Mouse (Mus musculus): ENCODE data around the gene Ndufb10.

Ndufb10 gene

DNA sequence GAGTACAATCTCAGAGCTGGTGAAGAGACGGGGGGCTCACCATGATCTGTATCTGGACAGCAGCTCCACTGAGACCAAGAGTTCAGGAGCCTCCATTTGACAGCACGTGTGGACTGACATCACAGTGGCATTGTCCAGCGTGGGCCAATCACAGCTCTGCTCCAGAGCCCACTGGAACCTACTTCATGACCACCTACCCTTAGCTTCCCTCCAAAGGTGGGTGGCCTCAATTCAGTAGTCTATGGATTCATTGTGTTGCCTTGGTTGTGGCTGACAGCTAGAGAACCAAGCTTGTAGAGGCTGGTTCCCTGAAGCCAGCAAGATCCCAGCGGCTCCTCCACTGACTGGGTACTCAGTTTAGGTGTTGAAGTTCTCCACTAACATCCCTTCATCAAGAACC lies 6.3 kb downstream of the Ndufb10 start, which contains the start of the genes Rnf151 and Rps2:
TSS of gene Rnf151 (minus strand) at position 121 of the 400 bp plus-strand sequence.
TSS of gene Rps2 (plus strand) at position 174 of the 400 bp plus-strand sequence.
- in situ Hi-C loops (cut with MboI; ENCODE audit: low pct_unique_long_range_greater_than_20kb in 1 of 2, low sequenced_read_pairs in 2 of 2, unreplicated experiment in 1 of 2), result no loop called here

DNA sequence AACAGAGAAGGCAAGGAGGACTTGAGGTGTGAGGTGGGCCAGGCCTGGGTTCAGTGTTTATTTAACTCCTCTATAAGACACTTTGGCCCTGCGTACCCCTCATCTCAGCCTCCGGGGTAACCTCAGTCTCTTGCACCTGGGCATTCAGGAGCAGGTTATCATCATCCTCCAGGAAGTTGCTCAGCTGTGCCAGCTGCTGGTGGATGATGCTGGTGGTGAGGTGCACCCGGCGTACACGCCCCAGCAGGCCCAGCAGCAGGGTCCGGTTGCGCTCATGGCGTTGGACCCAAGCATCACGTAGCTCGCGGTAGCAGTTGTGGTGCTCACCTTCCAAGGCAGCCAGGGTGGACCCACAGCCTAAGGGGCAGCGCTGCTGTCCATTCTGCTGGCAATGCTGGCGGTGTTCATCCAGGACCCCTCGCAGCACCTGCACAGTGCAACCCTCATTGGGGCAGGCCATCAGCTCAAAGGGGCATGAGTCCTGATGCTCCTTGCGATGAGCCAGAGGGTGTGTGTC lies 8.1 kb downstream of the Ndufb10 start:
- in situ Hi-C loops (cut with MboI; ENCODE audit: low pct_unique_long_range_greater_than_20kb in 1 of 2, low sequenced_read_pairs in 2 of 2, unreplicated experiment in 1 of 2), result no loop called here

DNA sequence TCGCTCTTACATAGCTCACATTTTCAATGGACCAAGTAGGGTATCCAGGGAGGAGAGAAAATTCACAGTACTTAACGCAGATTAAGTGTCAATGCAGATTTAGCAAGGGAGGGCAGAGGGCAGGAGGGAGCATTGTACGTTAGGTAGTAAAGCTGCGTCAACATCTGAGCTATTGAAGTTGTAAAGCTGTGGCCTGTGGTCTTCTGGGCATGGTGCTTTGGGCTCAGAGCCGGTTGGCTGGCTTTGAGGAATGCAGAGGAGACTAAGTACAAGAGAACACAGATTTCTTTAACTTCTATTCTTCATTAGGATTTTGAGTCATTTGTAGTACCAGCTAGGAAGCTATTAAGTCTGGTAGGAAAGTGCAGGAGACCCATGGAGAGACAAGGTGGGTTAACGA lies 8.7 kb downstream of the Ndufb10 start:
- in situ Hi-C loops (cut with MboI; ENCODE audit: low pct_unique_long_range_greater_than_20kb in 1 of 2, low sequenced_read_pairs in 2 of 2, unreplicated experiment in 1 of 2), result no loop called here

DNA sequence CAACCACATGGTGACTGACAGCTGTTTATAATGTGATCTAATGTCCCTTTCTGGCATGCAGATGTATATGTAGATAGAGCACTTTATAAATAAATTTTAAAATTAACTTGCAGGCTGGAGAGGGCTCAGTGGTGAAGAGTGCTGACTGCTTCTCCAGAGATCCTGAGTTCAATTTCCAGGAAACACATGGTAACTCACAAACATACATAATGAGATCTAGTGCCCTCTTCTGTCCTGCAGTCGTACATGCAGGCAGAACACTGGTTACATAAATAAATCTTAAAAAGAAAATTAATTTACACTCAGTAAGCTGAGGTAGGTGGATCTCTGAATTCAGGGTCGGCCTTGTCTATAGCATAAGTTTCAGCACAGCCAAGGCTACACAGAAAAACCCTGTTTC lies 15.6 kb downstream of the Ndufb10 start:
- in situ Hi-C loops (cut with MboI; ENCODE audit: low pct_unique_long_range_greater_than_20kb in 1 of 2, low sequenced_read_pairs in 2 of 2, unreplicated experiment in 1 of 2), result no loop called here

DNA sequence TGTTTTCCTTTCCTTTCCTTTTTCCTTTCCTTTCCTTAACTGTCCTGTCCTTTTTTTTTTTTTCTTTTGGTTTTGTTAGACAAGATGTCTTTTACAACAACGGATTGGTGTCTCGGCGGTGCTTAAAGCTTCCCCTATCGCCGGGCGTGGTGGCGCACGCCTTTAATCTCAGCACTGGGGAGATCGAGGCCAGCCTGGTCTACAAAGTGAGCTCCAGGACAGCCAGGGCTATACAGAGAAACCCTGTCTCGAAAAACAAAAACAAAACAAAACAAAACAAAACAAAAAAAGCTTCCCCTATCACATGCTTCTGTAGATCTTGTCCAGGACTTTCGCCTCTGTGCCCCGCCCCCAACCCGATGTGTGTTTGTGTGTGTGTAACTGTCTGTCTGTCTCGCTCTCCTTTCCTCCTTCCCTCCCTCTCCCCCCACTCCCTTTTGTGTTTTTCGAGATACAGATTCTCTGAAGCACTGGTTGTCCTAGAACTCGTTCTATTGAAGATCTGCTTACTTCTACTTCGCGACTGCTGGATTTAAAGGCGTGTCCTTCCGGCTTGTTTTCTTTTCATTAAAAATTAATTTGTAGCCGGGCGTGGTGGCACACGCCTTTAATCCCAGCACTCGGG lies 16.4 kb downstream of the Ndufb10 start:
- in situ Hi-C loops (cut with MboI; ENCODE audit: low pct_unique_long_range_greater_than_20kb in 1 of 2, low sequenced_read_pairs in 2 of 2, unreplicated experiment in 1 of 2), result no loop called here

DNA sequence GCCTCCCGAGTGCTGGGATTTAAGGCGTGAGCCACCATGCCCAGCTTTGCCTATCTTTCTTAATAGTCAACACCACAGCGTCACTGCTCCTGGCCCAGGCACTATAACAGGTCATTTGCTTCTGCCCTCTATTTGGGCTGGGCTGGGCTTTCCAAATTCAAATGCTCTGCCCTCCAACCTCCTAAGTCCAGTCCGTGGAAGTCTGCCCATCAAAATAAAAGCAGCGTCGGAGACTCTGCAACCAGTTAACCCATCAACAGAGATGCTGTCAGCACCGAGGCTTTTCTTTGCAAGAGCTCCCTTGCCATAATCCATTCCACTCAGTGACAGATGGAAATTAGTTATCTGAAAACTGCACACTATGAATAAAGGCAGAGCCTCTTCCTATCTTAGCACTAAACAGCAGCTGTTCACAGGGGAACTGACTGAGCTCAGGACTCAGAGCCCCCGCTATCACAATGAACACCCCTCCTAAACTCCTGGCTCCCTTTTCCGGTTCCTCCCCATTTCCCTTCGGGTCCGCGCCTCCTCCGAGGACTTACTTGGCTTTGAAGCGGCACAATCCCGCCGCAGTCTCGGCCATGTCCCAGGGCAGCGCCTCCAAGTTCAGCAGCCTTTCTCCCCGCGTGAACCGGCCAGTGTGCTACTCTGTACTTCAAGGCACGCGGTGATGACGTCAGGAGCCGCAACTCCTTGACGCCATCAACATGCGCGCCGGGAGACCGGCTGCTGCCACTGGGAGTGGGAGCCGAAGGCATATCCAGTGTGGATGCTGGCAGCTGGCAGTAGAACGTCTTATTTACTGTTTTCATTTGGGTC lies 17.1 kb downstream of the Ndufb10 start, which contains the start of gene Tbl3:
TSS of gene Tbl3 (minus strand) at position 679 of the 819 bp plus-strand sequence.
- in situ Hi-C loops (cut with MboI; ENCODE audit: low pct_unique_long_range_greater_than_20kb in 1 of 2, low sequenced_read_pairs in 2 of 2, unreplicated experiment in 1 of 2), result no loop called here

DNA sequence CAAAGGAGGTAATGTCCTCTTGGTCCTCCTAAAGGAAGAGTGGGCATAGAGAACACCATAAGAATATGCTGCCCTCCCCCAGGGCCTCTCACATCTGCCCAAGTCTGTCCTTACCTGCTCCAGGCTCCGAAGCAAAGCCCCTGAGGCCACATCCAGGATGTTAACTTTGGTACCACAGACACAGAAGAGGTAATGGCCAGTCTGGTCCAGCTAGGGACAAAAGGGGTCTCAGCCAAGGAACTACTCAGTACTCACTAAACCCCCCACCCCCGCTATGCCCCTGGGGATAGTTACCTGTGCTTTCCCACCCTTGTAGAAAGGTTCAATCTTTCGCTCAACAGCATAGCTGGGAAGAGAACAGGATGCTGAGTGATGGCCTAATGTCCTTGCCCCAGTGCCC lies 18.5 kb downstream of the Ndufb10 start:
- in situ Hi-C loops (cut with MboI; ENCODE audit: low pct_unique_long_range_greater_than_20kb in 1 of 2, low sequenced_read_pairs in 2 of 2, unreplicated experiment in 1 of 2), result no loop called here

DNA sequence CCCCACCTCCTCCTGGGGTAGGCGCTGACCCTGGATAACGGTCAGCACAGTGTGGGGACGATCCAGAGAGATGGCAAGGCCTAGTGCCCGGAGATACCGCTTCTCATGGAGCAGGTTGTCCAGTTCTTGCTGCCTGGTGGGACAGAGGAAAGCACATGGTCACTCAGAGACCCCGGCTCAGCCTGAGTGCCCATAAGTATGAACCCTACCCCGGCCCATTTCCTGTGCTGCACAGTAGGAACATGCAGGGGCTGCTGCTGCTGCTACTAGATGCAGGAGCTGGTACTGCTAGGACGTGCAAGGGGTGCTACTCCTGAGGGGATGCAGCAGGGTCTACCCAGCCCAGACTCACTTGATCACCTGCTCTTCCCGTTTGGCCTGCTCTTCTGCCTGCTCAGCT lies 23.0 kb downstream of the Ndufb10 start:
- in situ Hi-C loops (cut with MboI; ENCODE audit: low pct_unique_long_range_greater_than_20kb in 1 of 2, low sequenced_read_pairs in 2 of 2, unreplicated experiment in 1 of 2), result no loop called here

DNA sequence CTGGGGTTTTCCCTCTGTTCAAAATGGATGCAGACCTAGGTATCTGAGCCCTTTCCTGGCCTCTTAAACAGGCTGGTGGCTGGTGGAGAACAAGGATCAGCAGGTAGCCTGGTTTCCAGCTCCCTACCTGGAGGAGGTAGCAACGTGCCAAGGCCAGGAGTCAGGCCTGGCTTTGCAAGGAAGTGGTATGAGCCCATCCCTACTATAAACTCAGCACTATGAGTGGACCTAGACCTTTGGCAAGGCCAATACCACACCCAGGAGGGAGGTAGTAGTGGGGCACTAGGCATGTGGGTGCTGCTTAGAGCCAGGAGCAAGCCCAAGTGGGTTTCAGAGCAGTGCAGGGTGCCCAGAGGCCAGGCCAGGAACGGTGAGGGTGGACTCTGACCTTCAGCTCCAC lies 24.8 kb downstream of the Ndufb10 start:
- in situ Hi-C loops (cut with MboI; ENCODE audit: low pct_unique_long_range_greater_than_20kb in 1 of 2, low sequenced_read_pairs in 2 of 2, unreplicated experiment in 1 of 2), result no loop called here

DNA sequence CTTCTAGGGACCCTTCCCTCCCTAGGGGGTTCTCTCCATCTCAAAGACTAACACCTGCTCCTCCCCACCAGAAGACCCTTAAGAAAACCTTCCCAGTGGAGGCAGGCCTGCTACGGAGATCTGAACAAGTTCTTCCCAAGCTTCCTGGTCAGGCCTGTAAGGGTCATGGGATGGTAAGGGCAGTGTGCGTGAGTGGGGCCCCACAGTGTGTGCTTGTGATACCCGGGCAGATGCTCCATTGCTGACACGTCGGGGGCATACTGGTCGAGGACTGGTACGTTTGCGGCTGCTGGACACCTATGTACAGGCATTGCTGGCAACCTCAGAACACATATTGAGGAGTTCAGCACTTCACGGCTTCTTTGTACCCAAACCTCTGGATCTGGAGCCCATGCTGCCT lies 25.6 kb downstream of the Ndufb10 start:
- in situ Hi-C loops (cut with MboI; ENCODE audit: low pct_unique_long_range_greater_than_20kb in 1 of 2, low sequenced_read_pairs in 2 of 2, unreplicated experiment in 1 of 2), result no loop called here

DNA sequence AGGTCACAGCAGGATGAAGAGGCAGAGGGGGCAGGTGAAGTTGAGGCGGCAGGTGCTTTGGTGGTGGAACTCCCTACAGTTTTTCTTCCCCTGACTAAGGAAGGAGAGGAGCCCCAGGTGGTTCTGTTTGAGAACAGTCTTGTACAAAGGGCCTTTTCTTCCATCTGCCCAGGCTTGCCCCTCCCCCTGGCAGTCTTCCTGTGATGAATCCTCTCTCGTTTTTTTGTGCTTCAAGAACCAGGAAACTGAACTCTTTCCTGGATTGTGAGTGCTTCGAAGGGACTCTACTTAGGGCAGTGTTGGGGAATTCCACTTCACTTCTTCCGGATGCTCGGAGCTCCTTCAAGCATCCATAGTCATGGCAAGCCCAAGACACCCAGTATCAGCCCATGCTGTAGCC lies 26.3 kb downstream of the Ndufb10 start:
- in situ Hi-C loops (cut with MboI; ENCODE audit: low pct_unique_long_range_greater_than_20kb in 1 of 2, low sequenced_read_pairs in 2 of 2, unreplicated experiment in 1 of 2), result no loop called here

DNA sequence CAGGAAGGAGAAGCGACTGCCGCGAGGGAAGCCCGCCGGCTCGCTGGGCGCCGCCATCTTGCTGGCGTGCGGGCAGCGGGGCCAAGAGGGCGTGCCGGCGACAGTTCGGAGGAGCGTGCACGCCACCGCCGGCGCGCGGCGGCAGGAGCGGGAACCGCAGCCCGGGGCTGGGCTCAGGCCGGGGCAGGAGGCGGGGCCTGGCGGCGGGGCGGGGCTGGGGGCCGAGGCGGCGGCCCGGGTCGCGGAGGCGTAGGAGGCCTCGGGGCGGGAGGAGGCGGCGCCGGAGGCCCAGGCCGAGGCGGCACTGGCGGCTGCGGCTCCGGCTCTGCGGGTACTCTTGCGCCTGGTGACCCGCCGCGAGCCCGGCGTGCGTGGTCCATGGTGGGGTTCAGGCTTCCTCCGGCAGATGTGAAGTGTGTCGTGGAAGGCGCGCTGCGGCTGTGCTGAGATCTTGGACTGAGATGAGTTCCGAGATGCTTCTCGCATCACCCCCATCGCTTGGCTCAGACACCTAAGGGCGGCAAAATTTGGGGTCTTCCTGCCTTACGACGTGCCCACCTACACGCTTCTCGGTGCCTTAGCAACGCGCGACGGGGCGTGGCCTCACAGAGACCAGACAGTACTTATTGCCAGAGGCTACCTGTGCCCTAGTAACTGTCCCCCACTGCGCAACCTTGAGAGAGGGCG lies 28.1 kb downstream of the Ndufb10 start, which contains the start of the genes Gfer and Noxo1:
TSS of gene Gfer (minus strand) at position 146 of the 687 bp plus-strand sequence.
TSS of gene Noxo1 (plus strand) at position 224 of the 687 bp plus-strand sequence.
- in situ Hi-C loops (cut with MboI; ENCODE audit: low pct_unique_long_range_greater_than_20kb in 1 of 2, low sequenced_read_pairs in 2 of 2, unreplicated experiment in 1 of 2), result no loop called here

DNA sequence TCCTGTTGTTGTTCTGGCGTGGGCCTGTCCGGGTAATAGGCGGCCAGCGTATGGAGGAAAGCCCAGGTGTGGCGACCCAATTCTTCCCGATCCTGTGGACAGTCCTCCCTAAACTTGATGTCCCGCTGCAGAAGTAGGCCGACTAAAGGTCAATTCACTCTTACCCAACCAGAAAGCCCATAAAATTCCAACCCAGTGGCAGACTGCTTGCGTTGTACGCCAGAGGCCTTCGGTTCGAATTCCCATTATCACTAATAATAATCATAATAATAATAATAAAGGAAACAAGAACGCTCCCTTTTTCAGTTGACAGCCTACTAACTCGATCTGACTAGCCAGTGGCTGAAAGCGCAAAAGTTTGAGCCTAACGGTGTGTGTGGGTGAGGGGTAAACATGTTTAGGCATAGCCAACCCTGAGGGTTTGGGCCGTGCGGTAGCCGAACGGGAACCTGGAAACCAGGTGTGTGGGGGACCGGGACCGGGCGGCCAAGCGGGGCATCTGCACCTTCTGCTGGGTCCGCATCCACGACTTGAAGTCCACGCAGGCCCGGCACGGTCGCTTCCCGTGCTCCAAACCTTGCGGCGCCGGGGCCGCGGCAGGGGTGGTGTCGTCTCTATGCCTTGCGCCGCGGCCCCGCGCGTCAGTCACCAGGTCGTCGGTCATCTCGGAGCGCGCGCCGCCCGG lies 28.8 kb downstream of the Ndufb10 start:
- in situ Hi-C loops (cut with MboI; ENCODE audit: low pct_unique_long_range_greater_than_20kb in 1 of 2, low sequenced_read_pairs in 2 of 2, unreplicated experiment in 1 of 2), result no loop called here

DNA sequence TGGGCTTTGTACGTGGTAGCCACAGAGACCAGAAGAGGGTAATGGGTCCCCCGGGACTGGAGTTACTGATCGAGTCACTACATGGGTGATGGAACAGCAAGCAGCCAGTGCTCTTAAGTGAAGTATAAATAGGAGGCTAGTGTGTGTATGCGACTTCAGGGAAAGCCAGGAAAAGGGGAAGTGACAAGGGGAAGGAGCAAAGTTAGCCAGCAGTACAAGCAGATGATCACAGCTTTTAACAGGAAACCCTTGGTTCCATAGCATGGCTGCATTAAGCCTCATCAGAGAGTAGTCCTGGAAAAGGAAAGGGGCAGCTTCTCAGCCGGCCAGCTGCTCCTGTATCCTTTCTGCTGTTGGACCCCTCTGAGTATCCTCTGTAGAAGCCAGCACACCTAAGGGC lies 31.9 kb downstream of the Ndufb10 start:
- in situ Hi-C loops (cut with MboI; ENCODE audit: low pct_unique_long_range_greater_than_20kb in 1 of 2, low sequenced_read_pairs in 2 of 2, unreplicated experiment in 1 of 2), result no loop called here

DNA sequence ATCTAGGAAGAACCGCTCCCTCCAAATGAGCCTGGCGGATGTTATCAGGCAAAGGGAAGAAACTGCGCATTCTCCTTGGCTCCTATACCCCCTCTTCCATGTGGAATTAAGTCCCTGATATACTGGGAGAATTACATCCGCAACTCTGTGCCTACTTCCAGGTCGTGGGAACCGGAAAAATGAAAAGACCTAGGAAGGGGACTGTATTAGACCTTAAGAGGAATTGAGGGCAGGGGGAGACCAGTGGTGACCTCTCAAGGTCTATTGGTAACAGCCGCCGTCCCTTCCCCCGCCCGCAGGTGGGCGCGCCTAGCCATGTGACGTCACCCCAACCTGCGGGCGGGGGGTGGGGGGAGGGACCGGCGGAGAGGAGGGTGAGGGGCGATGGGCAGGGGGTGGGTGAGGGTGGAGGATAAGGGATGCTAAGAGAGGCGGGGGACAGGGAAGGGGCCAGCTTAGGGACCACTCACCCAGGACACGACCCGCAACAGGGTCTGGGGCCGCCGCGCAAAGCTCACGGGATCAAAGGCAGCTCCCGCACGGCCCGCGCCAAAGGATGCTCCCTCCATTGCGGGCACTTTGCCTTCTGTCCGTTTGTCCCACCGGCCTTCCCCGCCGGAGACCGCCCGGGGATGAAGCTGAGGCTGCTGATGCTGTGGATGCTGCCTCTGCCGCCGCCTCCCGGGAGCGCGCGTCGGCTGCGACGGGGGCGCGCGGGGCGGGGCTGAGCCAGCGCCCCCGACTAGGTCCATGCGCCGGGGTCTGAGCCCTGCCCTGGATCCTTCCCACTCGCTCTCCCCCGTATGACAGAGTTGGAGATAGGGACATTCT lies 34.8 kb downstream of the Ndufb10 start, which contains the start of gene Syngr3:
TSS of gene Syngr3 (minus strand) at position 705 of the 831 bp plus-strand sequence.
- in situ Hi-C loops (cut with MboI; ENCODE audit: low pct_unique_long_range_greater_than_20kb in 1 of 2, low sequenced_read_pairs in 2 of 2, unreplicated experiment in 1 of 2), result no loop called here

DNA sequence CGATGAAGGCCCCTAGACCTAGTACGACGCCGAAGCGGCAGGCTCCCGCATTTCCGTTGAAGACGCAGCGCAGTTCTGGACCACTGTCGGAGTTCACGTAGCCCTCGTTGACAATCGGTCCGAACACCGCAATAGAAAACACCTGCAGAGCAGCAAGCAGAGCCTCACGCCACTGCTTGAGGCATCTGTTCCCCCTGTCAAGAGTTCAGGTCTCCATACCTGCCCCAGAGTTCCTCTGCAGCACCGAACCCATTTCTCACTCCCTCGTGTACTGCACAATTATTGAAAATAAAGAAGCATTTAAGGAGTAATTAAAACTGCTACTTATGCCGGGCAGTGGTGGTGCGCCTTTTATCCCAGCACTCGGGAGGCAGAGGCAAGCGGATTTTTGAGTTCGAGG lies 36.7 kb downstream of the Ndufb10 start:
- in situ Hi-C loops (cut with MboI; ENCODE audit: low pct_unique_long_range_greater_than_20kb in 1 of 2, low sequenced_read_pairs in 2 of 2, unreplicated experiment in 1 of 2), result no loop called here

DNA sequence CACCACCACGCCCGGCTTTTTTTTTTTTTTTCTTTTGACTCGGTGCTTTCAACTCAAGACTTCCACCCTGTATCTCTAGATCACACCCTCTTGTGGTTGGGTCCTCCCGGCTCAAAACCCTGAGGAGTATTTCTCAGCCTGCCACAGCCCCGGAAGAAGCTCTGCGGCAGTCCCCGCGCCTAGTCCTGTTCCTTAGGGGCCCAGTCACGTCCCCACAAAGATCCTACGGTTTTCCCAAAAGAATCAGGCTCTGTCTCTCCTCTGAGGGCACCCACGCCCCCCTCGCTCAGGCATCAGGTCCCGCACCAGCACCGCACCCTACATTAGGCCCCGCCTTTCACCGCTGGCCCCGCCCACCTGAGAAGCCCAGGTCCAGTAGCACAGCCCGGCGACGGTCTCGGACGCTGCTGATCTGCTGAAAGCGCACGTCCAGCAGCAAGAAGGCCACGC lies 37.1 kb downstream of the Ndufb10 start:
- in situ Hi-C loops (cut with MboI; ENCODE audit: low pct_unique_long_range_greater_than_20kb in 1 of 2, low sequenced_read_pairs in 2 of 2, unreplicated experiment in 1 of 2), result no loop called here
